Mouse (Mus musculus) neural tube, embryonic 11.5 days (tissue): Measurements from ENCODE around the gene Fhdc1. TPM values are rescaled to one million over a fixed set of nuclear protein-coding genes. Genes with fewer than 3 reads are reported as not detected.
A peak's percentile ranks its signal among the peaks of the same experiment; 100 is the strongest.

Experiments used
- ATAC-seq: fragments of 200-750 bp; cut with Nextera tagmentation; 2 replicates; pipeline ENCODE4 v1.8.0; 2017; ENCODE audit warnings: moderate number of reproducible peaks, mild to moderate bottlenecking, moderate TSS enrichment, moderate library complexity; ENCODE audit not compliant: insufficient read depth, low FRiP score, low TSS enrichment
- DNase-seq: peaks from one replicate; pipeline ENCODE4 v3.0.0-alpha.2; 2015; ENCODE audit warnings: low spot score
- H3K27ac ChIP-seq: fragments of 300-500 bp; sonication (generic); 2 replicates; pipeline ENCODE4 v1.5.1; 2014; ENCODE audit warnings: low read depth, mild to moderate bottlenecking, low read length
- H3K27me3 ChIP-seq: fragments of 300-500 bp; sonication (generic); 2 replicates; pipeline ENCODE4 v1.6.1; 2014; ENCODE audit warnings: mild to moderate bottlenecking, low read length, mixed read lengths; ENCODE audit not compliant: control insufficient read depth, insufficient read depth
- H3K36me3 ChIP-seq: fragments of 300-500 bp; sonication (generic); 2 replicates; pipeline ENCODE4 v1.6.1; 2014; ENCODE audit warnings: mild to moderate bottlenecking, low read length, moderate library complexity, mixed read lengths; ENCODE audit not compliant: control insufficient read depth, insufficient read depth
- H3K4me1 ChIP-seq: fragments of 300-500 bp; sonication (generic); 2 replicates; pipeline ENCODE4 v1.6.1; 2014; ENCODE audit warnings: low read length, mixed read lengths; ENCODE audit not compliant: control insufficient read depth, insufficient read depth
- H3K4me2 ChIP-seq: fragments of 300-500 bp; sonication (generic); 2 replicates; pipeline ENCODE4 v1.6.1; 2014; ENCODE audit warnings: low read depth, mild to moderate bottlenecking, moderate library complexity
- H3K4me3 ChIP-seq: fragments of 300-500 bp; sonication (generic); 2 replicates; pipeline ENCODE4 v1.5.1; 2014; ENCODE audit warnings: low read depth, low read length
- H3K9ac ChIP-seq: fragments of 300-500 bp; sonication (generic); 2 replicates; pipeline ENCODE4 v1.6.1; 2014; ENCODE audit warnings: mild to moderate bottlenecking, low read length
- H3K9me3 ChIP-seq: fragments of 300-500 bp; sonication (generic); 2 replicates; pipeline ENCODE4 v1.6.1; 2016; ENCODE audit warnings: low read length; ENCODE audit not compliant: control insufficient read depth
- WGBS: fragments of 180-500 bp; shearing (Covaris S2); extraction: QIAGEN DNeasy Blood & Tissue Kit; methylation state at CpG from one replicate; pipeline ENCODE4 v1.1.7; 2014; 5-methylcytosine and 5-hydroxymethylcytosine counted together
- polyA plus RNA-seq: library from polyadenylated mRNA; unstranded; fragments of >200 nt; fragmentation: Nextera tagmentation; extraction: Ambion mirVana; gene quantifications from 2 replicates; pipeline ENCODE4 v1.2.1, GENCODE M21; 2014

Gene Fhdc1
- polyA plus RNA-seq, 1 experiment from 2014 or later: 7.0 TPM

DNA sequence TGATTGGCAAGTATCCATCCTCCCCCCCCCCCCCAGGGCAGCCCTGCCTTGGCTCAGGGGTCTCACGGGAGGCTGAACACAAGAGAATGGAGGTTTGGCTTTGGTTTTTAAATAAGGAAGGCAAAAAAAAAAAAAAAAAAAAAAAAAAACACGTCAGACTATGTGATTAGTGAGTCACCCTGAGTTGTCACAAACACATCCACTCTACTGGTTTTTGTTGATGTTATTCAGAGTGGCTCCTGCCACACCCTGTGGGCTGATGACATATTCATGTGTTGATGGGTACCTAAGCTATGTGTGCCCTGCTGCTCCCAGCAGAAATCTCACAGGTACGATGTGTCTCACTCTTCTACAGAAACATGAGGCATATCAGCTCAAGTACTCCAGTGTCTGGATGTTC lies 29.6 kb downstream of the Fhdc1 start:
- WGBS: 66% methylated on average over 3 of the region's 3 CpGs
- Histone ChIP-seq H3K36me3 (no peaks in the 10 kb centered on the region), H3K9me3 (no peaks in the 10 kb centered on the region), H3K4me1 (peaks cover 3% of the 10 kb centered on the region; the same call in 1 of the 2 replicates), H3K27me3 (no peaks in the 10 kb centered on the region), H3K27ac (no peak overlapping the region), H3K4me3 (no peak overlapping the region), H3K9ac (no peak overlapping the region), H3K4me2 (no peak overlapping the region)
- no peak for DNase-seq
- no peak for ATAC-seq

DNA sequence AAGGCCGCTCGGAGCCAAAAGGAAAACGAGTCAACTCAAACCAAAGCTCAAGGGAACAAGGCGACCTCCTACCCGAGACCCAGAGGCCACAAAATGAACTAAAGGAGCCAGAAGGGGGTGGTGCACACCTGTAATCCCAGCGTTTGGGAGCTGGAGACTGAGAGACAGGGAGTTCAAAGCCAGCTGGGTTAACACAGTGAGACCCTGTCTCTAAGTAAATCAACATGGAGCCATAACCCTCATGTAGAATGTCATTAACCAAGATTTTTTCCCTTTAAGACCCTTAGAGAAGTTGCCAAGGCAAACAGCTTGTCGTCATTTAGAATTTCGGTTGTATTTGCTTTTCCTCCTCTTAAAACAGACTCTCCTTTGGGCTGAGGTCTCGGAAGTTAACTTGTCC lies 31.2 kb downstream of the Fhdc1 start:
- Histone ChIP-seq H3K9ac (no peak overlapping the region), H3K27ac (no peak overlapping the region), H3K4me2 (no peak overlapping the region), H3K27me3 (peaks cover 3% of the 10 kb centered on the region; the same call in 1 of the 2 replicates), H3K36me3 (no peaks in the 10 kb centered on the region), H3K4me1 (peaks cover 3% of the 10 kb centered on the region; the same call in 1 of the 2 replicates), H3K9me3 (no peaks in the 10 kb centered on the region), H3K4me3 (no peak overlapping the region)
- 85% methylated on average over 9 of the region's 9 CpGs for WGBS
- no peak for ATAC-seq
- DNase-seq: no peak

DNA sequence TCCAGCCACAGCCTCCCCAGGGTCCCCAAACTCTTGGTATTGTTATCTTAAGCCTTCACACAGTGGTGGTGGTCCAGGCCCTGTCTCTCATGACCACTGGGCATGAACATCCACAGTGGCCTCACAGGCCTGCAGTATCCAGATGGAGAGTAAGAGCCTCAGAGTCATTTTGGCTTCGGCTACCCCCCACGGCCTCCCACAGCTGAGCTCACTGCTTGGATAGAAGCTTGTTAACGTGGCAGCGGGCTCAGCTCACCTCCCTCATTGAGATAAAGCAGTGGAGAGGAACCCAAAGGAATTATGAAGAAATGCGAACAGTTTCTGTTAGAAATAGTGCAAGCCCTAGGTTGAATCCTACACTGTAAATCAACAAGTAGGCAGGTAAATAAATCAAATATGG lies 32.4 kb downstream of the Fhdc1 start:
- Histone ChIP-seq H3K4me3 (no peak overlapping the region), H3K9me3 (no peaks in the 10 kb centered on the region), H3K9ac (no peak overlapping the region), H3K4me2 (no peak overlapping the region), H3K36me3 (no peaks in the 10 kb centered on the region), H3K27me3 (peaks cover 3% of the 10 kb centered on the region; the same call in 1 of the 2 replicates), H3K27ac (no peak overlapping the region), H3K4me1 (peaks cover 3% of the 10 kb centered on the region; the same call in 1 of the 2 replicates)
- 76% methylated on average over 5 of the region's 5 CpGs for WGBS
- DNase-seq (no peak), ATAC-seq (no peak)

DNA sequence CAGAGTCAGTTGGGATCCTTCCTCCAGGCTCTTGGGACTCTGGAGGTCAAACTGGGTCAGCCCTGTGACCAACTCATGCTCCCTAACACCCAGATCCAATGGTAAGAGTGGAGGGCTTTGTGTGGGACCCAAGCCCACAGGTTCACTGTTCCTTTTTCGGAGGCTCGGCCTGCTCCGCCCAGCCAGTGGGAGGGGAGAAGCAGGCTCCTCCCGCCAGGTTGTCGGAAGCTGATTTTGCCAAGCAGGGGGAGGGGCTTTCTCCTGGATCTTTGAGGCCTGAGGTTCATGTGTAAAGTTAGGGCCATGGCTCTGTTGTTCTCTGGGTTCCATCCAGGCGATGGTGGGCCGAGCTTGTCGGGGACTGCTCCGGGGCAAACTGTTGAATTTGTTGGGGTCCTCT lies 34.4 kb downstream of the Fhdc1 start:
- no peak overlapping the region for H3K27ac ChIP-seq
- 20% methylated on average over 9 of the region's 9 CpGs for WGBS
- H3K4me1 ChIP-seq: peaks cover 3% of the 10 kb centered on the region; the same call in 1 of the 2 replicates
- H3K4me2 ChIP-seq: peak overlapping the region; percentile 16; the same call in 1 of the 2 replicates
- H3K27me3 ChIP-seq: peaks cover 3% of the 10 kb centered on the region; the same call in 1 of the 2 replicates
- H3K9me3 ChIP-seq: no peaks in the 10 kb centered on the region
- no peak for ATAC-seq
- no peak overlapping the region for H3K4me3 ChIP-seq
- no peak overlapping the region for H3K9ac ChIP-seq
- DNase-seq: no peak
- no peaks in the 10 kb centered on the region for H3K36me3 ChIP-seq

DNA sequence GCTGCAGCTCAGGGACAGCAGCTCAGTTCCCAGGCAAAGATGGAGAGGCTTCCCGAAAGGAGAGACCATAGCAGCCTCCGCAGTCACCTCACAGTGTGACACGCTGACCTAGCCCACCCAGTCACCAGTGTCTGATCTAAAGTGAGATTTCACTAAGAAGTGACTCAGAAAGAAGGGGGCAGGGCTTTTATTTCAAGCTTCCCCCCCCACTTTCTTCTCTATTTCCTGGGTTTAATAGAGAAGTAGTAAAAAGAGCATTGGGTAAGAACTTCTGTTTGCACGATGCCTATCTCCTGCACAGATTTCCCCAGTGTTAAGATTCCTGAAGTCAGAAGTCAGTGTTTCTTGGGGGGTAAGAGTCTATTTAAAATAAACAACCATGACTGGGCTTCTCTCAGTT lies 37.3 kb downstream of the Fhdc1 start:
- Histone ChIP-seq H3K9me3 (no peaks in the 10 kb centered on the region), H3K4me2 (no peak overlapping the region), H3K4me3 (no peak overlapping the region), H3K4me1 (peaks cover 3% of the 10 kb centered on the region; the same call in 1 of the 2 replicates), H3K36me3 (no peaks in the 10 kb centered on the region), H3K9ac (no peak overlapping the region), H3K27me3 (peaks cover 3% of the 10 kb centered on the region; the same call in 1 of the 2 replicates), H3K27ac (no peak overlapping the region)
- 77% methylated on average over 4 of the region's 4 CpGs for WGBS
- ATAC-seq: no peak
- no peak for DNase-seq

DNA sequence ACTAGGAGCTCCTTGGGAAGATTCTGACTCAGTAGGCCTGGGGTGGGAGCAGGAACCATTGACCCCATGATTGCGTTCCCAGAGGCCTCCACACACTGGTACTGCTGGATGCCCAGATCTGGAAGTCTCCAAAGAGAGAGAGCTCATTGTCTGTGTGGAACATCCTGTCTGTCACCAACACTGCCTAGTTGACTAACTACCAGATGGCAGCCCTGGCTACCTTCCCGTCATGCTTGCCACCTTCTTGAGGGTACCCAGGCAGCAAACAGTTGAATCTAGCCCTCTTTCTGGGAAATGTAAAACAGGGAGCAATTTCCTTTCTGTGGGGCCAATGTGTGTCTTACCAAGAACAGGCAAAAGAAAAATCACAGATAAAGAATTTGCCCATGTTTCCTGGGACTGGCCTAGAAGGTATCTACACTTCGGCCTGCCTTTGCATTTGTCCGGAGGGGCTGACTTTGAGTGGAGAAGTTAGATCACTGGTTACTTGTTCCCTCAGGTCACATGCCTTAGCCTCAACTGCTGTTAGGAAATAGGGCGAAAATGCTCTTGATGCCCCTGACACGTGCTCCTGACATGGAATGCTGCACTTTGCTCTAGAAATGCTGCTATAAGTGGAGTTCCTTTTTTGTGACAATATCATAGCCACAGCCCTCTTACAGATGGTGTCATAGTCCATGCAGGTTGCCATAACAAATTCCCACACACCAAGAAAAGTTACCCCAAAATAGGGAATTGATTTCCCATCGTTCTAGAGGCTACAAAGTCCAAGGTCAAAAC lies 40.6 kb downstream of the Fhdc1 start:
- Histone ChIP-seq H3K4me2 (no peak overlapping the region), H3K4me1 (0 out of 2 replicates have a peak, but pooled peaks cover 4% of the 10 kb centered on the region), H3K27me3 (no peaks in the 10 kb centered on the region), H3K9me3 (no peaks in the 10 kb centered on the region), H3K36me3 (no peaks in the 10 kb centered on the region), H3K27ac (no peak overlapping the region), H3K4me3 (no peak overlapping the region), H3K9ac (no peak overlapping the region)
- ATAC-seq (no peak), DNase-seq (no peak)
- 90% methylated on average over 7 of the region's 7 CpGs for WGBS

DNA sequence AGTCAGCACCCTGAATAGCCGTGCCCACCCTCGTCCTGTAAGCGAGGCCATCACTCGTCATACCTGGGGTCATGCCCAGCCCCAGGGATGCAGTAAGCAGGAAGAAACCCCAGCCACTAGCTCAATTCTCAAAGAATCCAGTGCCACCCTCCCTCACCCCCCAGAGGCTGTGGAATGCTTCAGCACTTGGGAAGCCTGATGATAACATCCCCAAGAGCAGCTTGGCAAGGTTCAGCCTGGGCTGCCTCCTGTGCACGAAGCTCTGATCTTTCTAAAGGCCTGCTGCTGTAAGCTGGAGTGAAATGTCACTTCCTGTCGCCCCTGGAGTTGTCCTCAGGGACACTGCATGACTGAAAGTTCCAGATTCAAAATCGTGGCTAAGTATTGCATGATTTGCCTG lies 41.4 kb downstream of the Fhdc1 start:
- Histone ChIP-seq H3K27ac (no peak overlapping the region), H3K4me2 (no peak overlapping the region), H3K4me3 (no peak overlapping the region), H3K27me3 (no peaks in the 10 kb centered on the region), H3K9me3 (no peaks in the 10 kb centered on the region), H3K36me3 (no peaks in the 10 kb centered on the region), H3K9ac (no peak overlapping the region), H3K4me1 (0 out of 2 replicates have a peak, but pooled peaks cover 4% of the 10 kb centered on the region)
- ATAC-seq: no peak
- no peak for DNase-seq
- WGBS: 82% methylated on average over 7 of the region's 7 CpGs

DNA sequence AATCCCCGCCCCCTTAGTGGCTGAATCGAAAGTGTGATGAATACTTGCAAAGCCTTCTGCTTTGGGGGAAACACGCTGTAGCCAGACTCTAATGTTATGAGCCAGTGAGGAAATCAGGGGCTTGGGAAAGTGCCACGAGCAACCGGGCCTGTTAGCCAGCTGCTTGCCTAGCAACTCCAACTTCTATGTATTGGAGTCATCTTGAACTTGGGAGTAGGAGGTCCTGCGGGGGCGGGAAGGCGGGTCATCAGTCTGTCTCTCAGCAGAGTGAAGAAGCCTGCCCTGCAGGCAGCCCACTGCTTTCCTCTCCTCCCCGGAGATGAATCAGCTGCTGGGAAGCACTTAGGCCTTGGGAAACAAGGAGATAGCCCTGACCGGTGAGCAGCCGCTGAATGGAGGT lies 42.1 kb downstream of the Fhdc1 start:
- no peak for ATAC-seq
- H3K9me3 ChIP-seq: no peaks in the 10 kb centered on the region
- H3K4me1 ChIP-seq: 0 out of 2 replicates have a peak, but pooled peaks cover 4% of the 10 kb centered on the region
- no peak overlapping the region for H3K27ac ChIP-seq
- H3K27me3 ChIP-seq: no peaks in the 10 kb centered on the region
- 65% methylated on average over 11 of the region's 11 CpGs for WGBS
- no peak overlapping the region for H3K4me2 ChIP-seq
- H3K9ac ChIP-seq: no peak overlapping the region
- DNase-seq: no peak
- no peaks in the 10 kb centered on the region for H3K36me3 ChIP-seq
- no peak overlapping the region for H3K4me3 ChIP-seq

DNA sequence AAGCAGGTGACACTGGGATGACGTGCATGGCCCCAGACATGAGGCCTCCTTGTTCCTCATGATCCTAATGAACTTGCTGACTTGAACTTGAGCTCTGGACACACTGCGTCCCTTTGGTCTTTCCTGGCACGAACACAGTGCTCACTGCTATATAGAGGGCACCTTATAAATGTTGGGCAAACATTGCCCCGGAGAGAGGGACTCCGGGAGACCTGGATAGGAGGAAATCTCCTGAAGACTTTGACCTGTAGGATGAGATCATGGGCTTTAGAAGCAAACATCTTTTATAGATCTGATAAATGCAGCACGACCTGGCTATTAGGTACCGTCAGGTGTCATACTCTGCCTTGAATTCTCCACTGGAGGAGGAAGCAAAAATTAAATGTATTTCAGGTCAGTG lies 43.3 kb downstream of the Fhdc1 start:
- Histone ChIP-seq H3K9ac (no peak overlapping the region), H3K4me1 (0 out of 2 replicates have a peak, but pooled peaks cover 4% of the 10 kb centered on the region), H3K9me3 (no peaks in the 10 kb centered on the region), H3K36me3 (no peaks in the 10 kb centered on the region), H3K4me3 (no peak overlapping the region), H3K27me3 (no peaks in the 10 kb centered on the region), H3K27ac (no peak overlapping the region), H3K4me2 (no peak overlapping the region)
- ATAC-seq (no peak), DNase-seq (no peak)
- 93% methylated on average over 7 of the region's 7 CpGs for WGBS
